Mouse (Mus musculus) embryonic facial prominence, embryonic 11.5 days (tissue): ENCODE data around the gene Qrich2. TPM values are rescaled to one million over a fixed set of nuclear protein-coding genes. Genes with fewer than 3 reads are reported as not detected.

Experiments
- ATAC-seq: fragments of 200-750 bp; cut with Nextera tagmentation; replicated peaks from 2 replicates; pipeline ENCODE4 v1.8.0; 2017; ENCODE audit warnings: low read depth; ENCODE audit not compliant: insufficient number of reproducible peaks, low FRiP score, low TSS enrichment
- DNase-seq: peaks from one replicate; pipeline ENCODE4 v3.0.0-alpha.2; 2015; ENCODE audit warnings: low spot score
- H3K27ac ChIP-seq: fragments of 300-500 bp; sonication (generic); replicated peaks from 2 replicates; pipeline ENCODE4 v1.5.1; 2014; ENCODE audit warnings: mild to moderate bottlenecking, low read depth, low read length, control low read depth
- H3K27me3 ChIP-seq: fragments of 300-500 bp; sonication (generic); 2 replicates; pipeline ENCODE4 v1.6.1; 2014; ENCODE audit warnings: mild to moderate bottlenecking, low read length, moderate library complexity, mixed read lengths; ENCODE audit not compliant: control insufficient read depth, insufficient read depth
- H3K36me3 ChIP-seq: fragments of 300-500 bp; sonication (generic); replicated peaks from 2 replicates; pipeline ENCODE4 v1.6.1; 2014; ENCODE audit warnings: low read depth, mild to moderate bottlenecking, low read length, moderate library complexity, mixed read lengths; ENCODE audit not compliant: control insufficient read depth, insufficient read depth
- H3K4me1 ChIP-seq: fragments of 300-500 bp; sonication (generic); 2 replicates; pipeline ENCODE4 v1.6.1; 2014; ENCODE audit warnings: low read length, mixed read lengths; ENCODE audit not compliant: control insufficient read depth, insufficient read depth
- H3K4me2 ChIP-seq: fragments of 300-500 bp; sonication (generic); 2 replicates; pipeline ENCODE4 v1.6.1; 2014; ENCODE audit warnings: low read depth, mild to moderate bottlenecking, control low read depth, low read length, moderate library complexity
- H3K4me3 ChIP-seq: fragments of 300-500 bp; sonication (generic); 2 replicates; pipeline ENCODE4 v1.5.1; 2014; ENCODE audit warnings: low read depth, low read length, control low read depth
- H3K9ac ChIP-seq: fragments of 300-500 bp; sonication (generic); replicated peaks from 2 replicates; pipeline ENCODE4 v1.6.1; 2014; ENCODE audit warnings: mild to moderate bottlenecking, control low read depth, low read length
- H3K9me3 ChIP-seq: fragments of 300-500 bp; sonication (generic); replicated peaks from 2 replicates; pipeline ENCODE4 v1.6.1; 2016; ENCODE audit warnings: mild to moderate bottlenecking, low read length, inconsistent platforms, mixed read lengths; ENCODE audit not compliant: control insufficient read depth
- WGBS: fragments of 180-500 bp; shearing (Covaris S2); extraction: QIAGEN DNeasy Blood & Tissue Kit; methylation state at CpG from one replicate; pipeline ENCODE4 v1.1.7; 2014; 5-methylcytosine and 5-hydroxymethylcytosine counted together
- polyA plus RNA-seq: library from polyadenylated mRNA; unstranded; fragments of >200 nt; fragmentation: Nextera tagmentation; extraction: Ambion mirVana; gene quantifications from 2 replicates; pipeline ENCODE4 v1.2.1, GENCODE M21; 2014

The Qrich2 gene
- polyA plus RNA-seq, 1 experiment from 2014 or later, result not detected

DNA sequence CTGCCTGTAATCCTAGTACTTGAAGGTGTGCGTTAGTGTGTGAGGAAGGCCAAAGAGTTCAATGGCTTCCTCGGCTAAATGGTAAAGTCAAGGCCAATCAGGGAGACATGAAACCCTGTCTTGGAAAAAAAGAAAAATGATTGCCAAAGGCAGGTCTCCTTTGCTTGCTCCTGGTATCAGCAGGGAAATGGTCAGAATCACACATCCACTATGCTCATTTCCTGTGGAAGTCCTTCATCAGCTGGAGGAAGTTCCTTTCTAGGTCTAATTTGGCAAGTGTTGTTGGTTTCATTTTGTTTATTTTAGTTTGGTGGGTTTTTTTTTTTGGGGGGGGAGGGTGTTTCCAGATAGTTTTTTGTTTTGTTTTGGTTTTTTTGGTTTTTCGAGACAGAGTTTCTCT is 57.0 kb downstream of the Qrich2 start:
- WGBS, result 92% methylated on average over 3 of the region's 3 CpGs
- Histone ChIP-seq H3K9me3 (no peaks in the 10 kb centered on the region), H3K4me2 (no peak overlapping the region), H3K9ac (no peak overlapping the region), H3K36me3 (no peaks in the 10 kb centered on the region), H3K27me3 (no peaks in the 10 kb centered on the region), H3K27ac (no peak overlapping the region), H3K4me3 (no peak overlapping the region), H3K4me1 (peaks cover 3% of the 10 kb centered on the region; the same call in 1 of the 2 replicates)
- ATAC-seq, result no peak
- DNase-seq, result no peak

GRCm38 (mm10) chr11:116406231-116406728 is 59.8 kb downstream of the Qrich2 start:
- Histone ChIP-seq H3K4me3 (no peak overlapping the region), H3K36me3 (no peaks in the 10 kb centered on the region), H3K27me3 (no peaks in the 10 kb centered on the region), H3K9ac (no peak overlapping the region), H3K27ac (no peak overlapping the region), H3K4me2 (no peak overlapping the region), H3K4me1 (no peaks in the 10 kb centered on the region), H3K9me3 (no peaks in the 10 kb centered on the region)
- 93% methylated on average over 16 of the region's 16 CpGs for WGBS
- DNase-seq (no peak), ATAC-seq (no peak)

DNA sequence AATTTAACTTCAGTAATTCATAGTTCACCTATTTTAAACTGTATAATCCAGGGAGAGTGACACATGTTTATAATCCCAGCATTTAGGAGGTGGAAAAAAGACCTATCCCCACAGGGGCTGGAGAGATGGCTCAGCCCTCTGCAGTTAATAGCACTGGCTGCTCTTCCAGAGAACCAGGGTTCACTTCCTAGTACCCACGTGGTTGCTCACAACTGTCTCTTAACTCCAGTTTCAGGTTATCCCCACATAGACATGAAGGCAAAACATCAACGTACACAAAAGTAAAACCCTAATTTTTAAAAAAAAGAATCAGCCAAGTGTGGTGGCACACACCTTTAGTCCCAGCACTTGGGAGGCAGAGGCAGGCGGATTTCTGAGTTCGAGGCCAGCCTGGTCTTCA is 60.4 kb downstream of the Qrich2 start:
- H3K4me3 ChIP-seq, result no peak overlapping the region
- H3K27ac ChIP-seq, result no peak overlapping the region
- no peaks in the 10 kb centered on the region for H3K27me3 ChIP-seq
- no peak overlapping the region for H3K4me2 ChIP-seq
- no peak overlapping the region for H3K9ac ChIP-seq
- no peaks in the 10 kb centered on the region for H3K36me3 ChIP-seq
- 88% methylated on average over 4 of the region's 4 CpGs for WGBS
- H3K4me1 ChIP-seq, result no peaks in the 10 kb centered on the region
- ATAC-seq, result no peak
- H3K9me3 ChIP-seq, result no peaks in the 10 kb centered on the region
- DNase-seq, result no peak

- no peaks in the 10 kb centered on the region for H3K4me1 ChIP-seq
- H3K9me3 ChIP-seq, result no peaks in the 10 kb centered on the region
- 42% methylated on average over 4 of the region's 4 CpGs for WGBS
- no peak overlapping the region for H3K9ac ChIP-seq
- H3K4me2 ChIP-seq, result no peak overlapping the region
- H3K36me3 ChIP-seq, result no peaks in the 10 kb centered on the region
- no peak overlapping the region for H3K4me3 ChIP-seq
- DNase-seq (no peak), ATAC-seq (no peak)
- no peaks in the 10 kb centered on the region for H3K27me3 ChIP-seq
- no peak overlapping the region for H3K27ac ChIP-seq
These were observed 65.5 kb downstream of the Qrich2 start for GRCm38 (mm10) chr11:116400560-116400959.

DNA sequence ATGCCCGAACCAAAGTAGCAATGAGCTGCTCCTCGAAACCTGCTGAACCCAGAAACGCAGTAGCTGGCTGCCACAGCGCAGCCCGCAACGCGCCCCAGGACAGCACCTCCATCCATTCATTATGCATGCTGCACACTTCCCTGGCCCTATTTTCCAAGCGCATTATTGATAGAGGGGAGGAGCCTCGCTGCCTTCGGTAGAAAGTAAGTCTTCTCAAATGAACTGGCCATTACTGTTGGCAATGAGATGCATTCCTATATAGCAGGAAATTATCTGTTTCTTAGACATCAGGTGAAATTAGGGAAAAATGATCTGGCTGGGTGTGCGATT is 67.7 kb downstream of the Qrich2 start:
- ATAC-seq (no peak), DNase-seq (no peak)
- H3K9me3 ChIP-seq, result no peaks in the 10 kb centered on the region
- no peak overlapping the region for H3K4me2 ChIP-seq
- H3K9ac ChIP-seq, result no peak overlapping the region; the same call in 1 of the 2 replicates
- WGBS, result 87% methylated on average over 11 of the region's 11 CpGs
- no peaks in the 10 kb centered on the region for H3K27me3 ChIP-seq
- H3K4me1 ChIP-seq, result no peaks in the 10 kb centered on the region
- H3K4me3 ChIP-seq, result no peak overlapping the region
- no peaks in the 10 kb centered on the region for H3K36me3 ChIP-seq
- H3K27ac ChIP-seq, result no peak overlapping the region

DNA sequence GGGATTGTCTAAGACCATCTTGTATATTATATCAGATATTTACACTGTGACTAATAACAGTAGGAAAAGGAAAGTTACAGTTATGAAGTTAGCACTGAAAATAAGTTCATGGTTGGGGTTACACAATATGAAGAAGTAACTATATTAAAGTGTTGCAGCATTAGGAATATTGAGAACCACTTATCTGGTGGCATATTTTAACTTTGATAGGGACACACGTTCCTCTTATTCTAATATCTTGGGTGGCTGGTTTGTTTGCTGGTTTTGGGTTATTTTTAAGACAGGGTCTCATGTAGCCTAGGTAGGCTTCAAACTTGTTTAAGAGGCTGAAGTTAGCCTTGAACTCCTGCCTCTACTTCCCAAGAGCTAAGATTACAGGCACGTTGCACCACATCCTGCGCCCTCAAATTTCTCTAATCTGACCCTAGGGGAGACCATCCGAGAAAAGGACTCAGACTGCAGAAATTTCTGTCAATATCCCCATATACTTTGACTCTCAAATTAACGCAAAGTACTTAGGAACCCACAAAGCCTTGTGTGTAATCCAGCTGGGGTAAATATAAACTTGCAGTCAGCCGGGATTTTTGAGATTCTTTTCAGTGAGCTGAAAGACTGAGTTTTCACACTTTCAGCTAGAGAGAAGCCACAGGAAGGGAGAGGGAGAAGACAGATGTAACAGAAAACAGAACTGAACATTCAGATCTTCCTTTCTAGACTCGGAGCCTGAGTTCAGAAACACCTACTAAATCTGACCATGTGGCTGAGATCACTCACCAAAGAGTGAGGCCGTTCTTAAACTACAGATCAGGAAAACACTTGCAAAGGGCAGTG is 68.3 kb downstream of the Qrich2 start:
- DNase-seq (no peak), ATAC-seq (no peak)
- Histone ChIP-seq H3K27me3 (no peaks in the 10 kb centered on the region), H3K9me3 (no peaks in the 10 kb centered on the region), H3K9ac (no peak overlapping the region; the same call in 1 of the 2 replicates), H3K4me2 (no peak overlapping the region), H3K27ac (no peak overlapping the region), H3K36me3 (no peaks in the 10 kb centered on the region), H3K4me3 (no peak overlapping the region), H3K4me1 (no peaks in the 10 kb centered on the region)
- WGBS, result 69% methylated on average over 8 of the region's 8 CpGs

GRCm38 (mm10) chr11:116396934-116397330 is 69.1 kb downstream of the Qrich2 start:
- WGBS, result 94% methylated on average over 3 of the region's 3 CpGs
- Histone ChIP-seq H3K4me2 (no peak overlapping the region), H3K9ac (no peak overlapping the region), H3K27ac (no peak overlapping the region), H3K36me3 (no peaks in the 10 kb centered on the region), H3K27me3 (no peaks in the 10 kb centered on the region), H3K4me3 (no peak overlapping the region), H3K9me3 (no peaks in the 10 kb centered on the region), H3K4me1 (no peaks in the 10 kb centered on the region)
- ATAC-seq, result no peak
- no peak for DNase-seq

GRCm38 (mm10) chr11:116396276-116396933 is 69.6 kb downstream of the Qrich2 start:
- ATAC-seq (no peak), DNase-seq (no peak)
- H3K27ac ChIP-seq, result no peak overlapping the region
- no peak overlapping the region for H3K4me3 ChIP-seq
- no peak overlapping the region for H3K9ac ChIP-seq
- no peaks in the 10 kb centered on the region for H3K4me1 ChIP-seq
- no peaks in the 10 kb centered on the region for H3K9me3 ChIP-seq
- no peak overlapping the region for H3K4me2 ChIP-seq
- H3K27me3 ChIP-seq, result no peaks in the 10 kb centered on the region
- WGBS, result 92% methylated on average over 11 of the region's 11 CpGs
- H3K36me3 ChIP-seq, result no peaks in the 10 kb centered on the region
